Mouse (Mus musculus): ENCODE measurements around the gene Fgd2.
"Not testable (repeated sequence)": the region's sequence is repeated elsewhere in the genome, so short reads cannot be mapped to it uniquely, and the experiment has no call there.

Gene Fgd2

DNA sequence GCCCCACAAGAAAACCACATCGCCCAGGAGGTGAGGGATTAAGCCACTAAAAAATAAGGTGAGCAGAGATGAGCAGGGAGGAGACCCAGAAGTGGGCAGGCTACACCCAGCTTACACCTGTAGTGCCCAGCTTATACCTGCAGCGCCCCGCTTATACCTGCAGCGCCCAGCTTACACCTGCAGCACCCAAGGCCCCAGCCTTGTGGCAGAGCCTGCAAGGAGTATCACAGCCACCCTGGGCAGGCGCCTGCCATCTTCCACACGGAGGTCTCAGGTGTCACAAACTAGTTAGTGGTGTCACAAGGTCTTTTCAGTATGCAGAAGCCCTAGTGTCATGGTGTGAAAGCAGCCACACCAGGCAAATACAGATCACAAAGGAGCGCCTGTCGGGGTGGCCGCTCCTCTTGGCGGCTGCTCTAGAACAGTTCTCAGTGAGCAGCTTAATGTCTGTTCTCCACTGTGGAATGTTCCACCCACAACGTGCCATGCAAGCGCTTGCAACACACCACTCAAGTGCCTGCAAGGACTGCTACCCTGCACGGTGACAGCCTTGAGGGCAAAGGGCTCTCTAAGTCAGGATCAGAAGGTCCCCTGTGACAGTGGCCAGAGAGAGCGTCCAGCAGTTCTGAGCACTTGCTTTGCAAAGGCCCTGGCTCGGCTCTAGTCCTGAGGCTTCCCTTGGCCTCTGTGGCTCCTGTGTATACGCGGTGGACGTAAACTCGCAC lies 24.3 kb upstream of the Fgd2 start:
- peak in 1 of 2 experiments; percentile 25 for DNase-seq (ENCODE audit: low spot score in 2 of 2)

- peak; percentile 75 to 82 for DNase-seq (ENCODE audit: low spot score in 2 of 2)
Observed at GRCm38 (mm10) chr17:29337979-29338823, 22.5 kb upstream of the Fgd2 start.

DNA sequence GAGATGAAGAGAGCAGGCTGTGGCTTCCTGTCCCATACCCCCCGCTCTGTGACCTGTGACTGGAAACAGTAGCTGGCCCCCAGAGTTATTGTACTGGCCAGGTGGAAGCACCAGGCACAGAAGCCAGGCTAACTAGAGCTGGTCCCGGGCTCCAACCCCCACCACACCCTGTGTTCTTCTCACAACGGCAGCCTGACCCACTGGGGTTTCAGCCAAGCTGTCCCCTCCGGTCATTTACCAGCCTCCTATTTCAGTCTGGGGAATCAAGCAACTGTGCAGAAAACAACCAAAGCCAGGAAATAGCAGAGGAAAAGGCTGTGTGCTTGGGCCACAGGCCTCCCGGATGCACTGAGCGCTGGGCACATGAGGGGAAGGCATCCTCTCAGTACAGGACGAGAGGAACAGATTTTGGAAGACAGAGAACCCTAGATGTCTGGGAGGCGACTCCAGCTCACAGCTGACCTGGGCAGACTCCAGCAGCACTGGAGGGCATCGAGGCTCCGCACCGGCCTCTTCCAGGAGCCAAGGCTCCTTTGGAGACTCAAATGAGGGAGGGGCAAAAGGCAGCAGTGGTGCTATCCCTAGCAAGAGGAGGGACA lies 21.4 kb upstream of the Fgd2 start:
- peak; percentile 61 to 65 for DNase-seq (ENCODE audit: low spot score in 2 of 2)

- DNase-seq (ENCODE audit: low spot score in 2 of 2): no peak
Observed at GRCm38 (mm10) chr17:29340406-29341261, 20.1 kb upstream of the Fgd2 start.

GRCm38 (mm10) chr17:29341591-29342003 lies 19.1 kb upstream of the Fgd2 start:
- peak in 1 of 2 experiments; percentile 55 for DNase-seq (ENCODE audit: low spot score in 2 of 2)

- DNase-seq (ENCODE audit: low spot score in 2 of 2): peak; percentile 30 to 55
Observed at GRCm38 (mm10) chr17:29342010-29342910, 18.5 kb upstream of the Fgd2 start.

GRCm38 (mm10) chr17:29343241-29343640 lies 17.5 kb upstream of the Fgd2 start:
- DNase-seq (ENCODE audit: low spot score in 2 of 2): no peak

GRCm38 (mm10) chr17:29345272-29345671 lies 15.4 kb upstream of the Fgd2 start:
- DNase-seq (ENCODE audit: low spot score in 2 of 2): peak in 1 of 2 experiments; percentile 39

DNA sequence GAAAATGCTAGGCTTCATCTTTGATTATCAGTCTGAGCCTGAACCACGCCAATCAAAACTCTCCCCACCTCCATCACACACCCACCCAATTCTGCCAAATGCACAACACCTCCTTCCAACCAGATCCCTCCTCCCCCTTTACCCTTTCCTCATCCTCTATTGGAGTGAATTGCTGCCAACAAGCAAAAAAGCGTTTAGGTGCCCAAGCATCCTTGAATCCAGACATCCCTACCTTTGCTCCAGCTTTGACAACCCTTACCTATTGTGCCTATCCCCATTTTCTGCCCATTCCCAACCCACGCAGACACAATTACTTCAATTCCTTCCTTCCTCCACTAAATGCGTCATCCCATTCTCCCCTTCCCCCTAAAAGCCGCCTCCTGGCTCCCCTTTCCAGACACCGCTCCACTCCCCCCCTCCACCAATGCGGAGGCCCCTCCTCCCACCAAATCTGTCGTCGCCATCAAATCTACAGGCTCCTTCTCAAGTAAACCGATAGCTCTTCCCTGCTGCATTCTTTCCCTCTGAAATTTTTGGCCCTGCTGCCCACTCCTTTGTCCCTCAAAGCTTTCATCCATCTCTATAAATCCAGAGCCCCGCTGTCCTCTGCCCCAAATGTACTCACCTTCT lies 14.1 kb upstream of the Fgd2 start:
- peak; percentile 80 to 81 for DNase-seq (ENCODE audit: low spot score in 2 of 2)

DNA sequence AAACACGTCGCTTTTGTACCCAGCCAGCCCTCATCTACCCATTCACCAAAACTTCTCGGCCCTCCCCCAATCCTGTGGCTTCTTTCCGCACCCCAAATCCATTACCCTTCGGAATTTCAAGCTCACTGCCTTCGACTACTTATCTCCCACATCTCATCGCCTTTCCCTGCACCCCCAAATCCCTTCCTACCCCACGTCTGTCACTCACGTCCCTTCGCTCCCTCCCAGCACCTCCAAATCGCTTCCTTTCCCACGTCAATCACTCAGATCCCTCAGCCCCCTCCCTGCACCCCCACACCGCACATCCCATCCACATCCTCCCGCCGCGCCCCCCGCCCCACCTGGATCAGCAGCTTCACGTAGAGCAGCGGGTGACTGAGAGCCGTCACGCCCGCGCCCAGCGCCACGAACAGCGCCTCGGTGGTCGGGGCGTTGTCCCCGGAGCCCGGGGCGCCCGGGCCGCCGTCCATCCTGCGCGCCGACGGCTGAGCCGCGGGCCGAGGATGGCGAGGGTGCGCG lies 13.5 kb upstream of the Fgd2 start:
- peak; percentile 73 to 79 for DNase-seq (ENCODE audit: low spot score in 2 of 2)

DNA sequence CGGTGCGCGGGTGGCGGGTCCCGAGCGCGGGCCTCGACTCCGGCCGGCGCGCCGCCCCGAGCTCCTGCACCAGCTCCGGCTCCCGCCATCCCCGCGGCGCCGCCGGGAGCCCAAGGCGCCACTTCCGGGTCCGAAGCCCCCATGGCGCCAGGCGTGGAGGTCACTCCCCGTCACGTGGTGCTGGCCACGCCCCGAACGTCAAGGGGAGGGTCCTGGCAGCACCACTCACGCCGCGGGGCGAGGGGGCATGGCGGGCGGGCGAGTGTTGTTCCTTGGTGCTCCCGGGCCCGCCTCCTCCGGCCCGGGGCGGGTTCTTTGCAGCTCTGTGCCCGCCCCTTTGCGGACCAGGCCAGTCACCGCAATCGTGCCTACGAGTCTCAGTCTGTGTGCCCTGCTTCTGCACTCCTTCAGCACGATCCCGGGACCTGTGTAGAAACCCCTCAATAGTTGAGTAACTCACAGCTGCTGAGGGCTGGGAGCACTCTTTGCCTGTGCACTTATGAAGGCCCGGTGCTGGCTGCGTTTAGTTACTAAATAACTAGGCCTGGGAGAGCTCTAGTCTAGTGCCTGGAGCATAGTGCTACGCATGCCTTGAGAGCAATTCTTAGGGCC lies 13.0 kb upstream of the Fgd2 start, which contains the start of gene Mtch1:
TSS of gene Mtch1 (minus strand) at position 290 of the 612 bp plus-strand sequence.
- DNase-seq (ENCODE audit: low spot score in 2 of 2): peak; percentile 98

DNA sequence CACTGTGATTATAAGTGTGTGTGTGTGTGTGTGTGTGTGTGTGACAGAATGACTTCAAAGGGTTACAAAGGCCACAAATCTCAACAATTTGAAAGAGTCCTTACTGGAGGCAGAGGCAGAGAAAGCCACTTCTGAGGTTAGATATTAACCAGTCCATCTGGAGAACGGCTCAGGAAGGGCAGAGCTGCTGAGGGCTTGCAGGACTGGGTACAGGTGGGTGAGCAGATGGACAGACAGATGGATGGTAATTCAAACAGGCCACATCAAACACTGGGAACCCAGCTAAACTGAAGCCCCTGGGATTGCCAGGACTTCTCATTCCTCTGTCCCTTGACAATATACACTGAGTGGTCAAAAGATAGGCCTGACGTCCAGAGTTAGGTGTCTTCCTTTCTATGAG lies 11.7 kb upstream of the Fgd2 start:
- DNase-seq (ENCODE audit: low spot score in 2 of 2): no peak

DNA sequence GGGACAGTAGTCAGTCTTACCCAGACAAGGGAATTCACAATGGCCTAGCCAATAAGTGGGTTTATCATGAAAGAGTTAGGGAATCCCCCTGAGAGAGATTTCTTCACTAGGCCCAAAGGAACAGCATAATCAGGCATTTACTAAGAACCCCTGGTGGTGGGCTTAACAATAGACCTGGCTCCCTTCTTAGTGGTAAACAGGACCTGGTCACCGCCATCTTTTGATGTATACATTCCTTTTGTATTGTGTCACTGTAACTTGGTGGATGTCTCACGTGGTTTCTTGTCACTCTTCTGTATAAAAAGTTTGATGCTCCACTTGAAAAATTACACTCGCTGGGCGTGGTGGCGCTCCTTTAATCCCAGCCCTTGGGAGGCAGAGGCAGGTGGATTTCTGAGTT lies 9.7 kb upstream of the Fgd2 start:
- not testable (repeated sequence) for DNase-seq (ENCODE audit: low spot score in 2 of 2)

GRCm38 (mm10) chr17:29355461-29355840 lies 5.3 kb upstream of the Fgd2 start:
- DNase-seq (ENCODE audit: low spot score in 2 of 2): no peak

DNA sequence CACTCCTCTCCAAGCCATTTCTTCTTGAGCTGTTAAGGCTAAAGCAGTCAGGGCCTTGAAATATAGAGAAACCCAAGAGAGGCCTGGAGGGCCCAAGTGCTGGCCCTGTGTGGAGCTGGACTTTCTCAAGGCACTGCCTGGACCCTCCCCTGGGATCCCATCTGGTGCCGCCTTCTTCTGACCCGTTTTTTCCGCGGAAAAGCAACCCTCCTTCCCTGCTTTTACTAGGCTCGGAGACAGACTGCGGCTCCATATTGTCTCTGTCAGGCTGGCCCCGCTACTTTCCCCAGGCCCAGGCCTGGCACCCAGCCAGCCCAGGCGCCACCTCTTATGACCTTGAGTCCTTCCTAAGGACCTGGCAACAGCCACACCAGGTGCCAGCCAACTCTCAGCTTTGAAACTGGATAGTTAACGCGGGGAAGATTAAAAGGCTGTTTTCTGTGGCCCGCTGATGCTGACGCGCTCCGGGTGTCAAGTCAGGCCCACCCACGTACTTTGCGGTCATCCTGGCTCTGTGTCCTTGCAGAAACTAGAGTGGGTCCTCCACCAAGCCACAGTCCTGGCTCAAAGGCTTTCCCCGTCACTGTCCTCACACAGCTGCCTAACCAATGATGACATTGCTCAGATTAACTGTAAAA lies 4.8 kb upstream of the Fgd2 start:
- DNase-seq (ENCODE audit: low spot score in 2 of 2): peak; percentile 69 to 70

DNA sequence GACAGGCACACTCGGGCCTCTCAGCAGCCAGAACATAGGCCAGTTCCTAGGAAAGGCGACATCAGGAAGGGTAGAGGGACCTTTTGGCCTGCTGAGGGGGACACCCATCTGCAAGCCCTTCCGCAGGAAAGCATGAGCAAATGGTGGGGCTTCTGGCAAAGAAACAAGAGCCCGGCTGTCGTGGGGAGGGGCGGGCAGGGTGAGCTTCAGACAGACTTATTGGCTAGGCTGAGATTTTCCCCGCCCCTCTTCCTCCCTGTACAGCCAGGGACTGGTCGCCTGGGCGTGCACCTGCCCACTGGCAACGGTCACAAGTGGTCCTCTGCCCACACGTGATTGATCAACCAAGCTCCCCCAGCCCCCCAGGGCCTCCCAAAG lies 4.2 kb upstream of the Fgd2 start:
- DNase-seq (ENCODE audit: low spot score in 2 of 2): peak; percentile 83 to 88

DNA sequence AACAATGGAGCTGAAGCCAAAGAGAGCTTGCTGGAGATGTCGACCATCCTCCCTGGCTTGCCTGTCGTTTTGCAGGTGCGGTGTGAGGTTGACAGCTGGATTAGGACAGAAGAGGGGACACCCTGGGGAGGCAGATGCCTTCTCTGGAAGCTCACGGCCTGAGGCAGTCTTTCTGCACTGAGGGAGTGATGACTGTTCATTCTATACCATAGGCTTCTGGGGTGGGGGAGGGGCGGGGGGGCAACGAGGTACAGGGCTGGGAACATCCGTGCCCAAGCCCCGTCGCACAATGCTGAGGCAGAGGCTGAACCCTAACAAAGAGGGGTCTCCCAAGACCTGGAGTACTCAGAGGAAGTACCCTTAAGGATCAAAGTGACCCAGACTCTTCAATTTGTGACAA lies 3.8 kb upstream of the Fgd2 start:
- no peak for DNase-seq (ENCODE audit: low spot score in 2 of 2)

DNA sequence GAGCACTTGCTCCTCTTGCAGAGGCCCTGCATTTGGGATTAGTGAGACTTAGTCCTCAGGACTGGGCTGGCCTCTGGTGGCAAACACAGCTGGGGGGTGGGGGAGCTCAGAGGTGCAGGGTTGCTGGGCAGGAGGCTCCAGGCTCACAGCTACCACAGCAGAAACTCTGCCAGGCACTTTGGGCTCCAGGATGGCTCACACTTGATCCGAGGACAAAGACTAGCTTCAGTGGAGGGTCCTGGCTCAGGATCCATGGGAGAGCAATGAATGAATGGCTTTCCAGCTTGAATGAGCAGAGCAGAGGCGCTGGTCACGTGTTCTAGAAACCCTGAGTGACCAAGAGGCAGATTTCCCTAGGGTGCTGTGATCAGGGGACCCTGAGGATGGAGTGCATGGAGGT lies 1.8 kb upstream of the Fgd2 start:
- DNase-seq (ENCODE audit: low spot score in 2 of 2): peak; percentile 62 to 71

All from right cerebral cortex, postnatal 10 days (tissue).